Mouse (Mus musculus): ENCODE results near the gene Nemf. TPM values are rescaled to one million over a fixed set of nuclear protein-coding genes. Genes with fewer than 3 reads are reported as not detected.

Nemf gene
- total and polyA plus RNA-seq, 3 experiments, result 34.3 to 56.6 (median 44.9) TPM

DNA sequence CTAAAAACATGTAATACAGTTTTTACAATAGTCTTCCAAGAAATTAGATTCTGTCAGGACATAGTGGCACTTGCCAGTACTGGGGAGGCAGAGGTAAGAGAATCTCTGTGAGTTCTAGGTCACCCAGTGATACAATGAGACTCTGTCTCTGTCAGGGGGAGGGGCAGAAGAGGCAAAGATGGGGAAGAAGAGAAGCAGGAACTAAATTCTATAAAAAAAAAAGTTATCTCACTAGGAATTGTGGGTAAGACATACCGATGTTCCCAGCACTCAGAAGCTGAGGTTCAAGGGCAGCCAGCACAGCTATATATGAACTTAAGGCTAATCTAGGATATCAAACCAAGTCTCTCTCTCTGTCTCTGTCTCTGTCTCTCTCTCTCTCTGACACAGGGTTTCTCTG is 24.8 kb downstream of the Nemf start:
- Histone ChIP-seq H3K9me3 (replicated peaks; ENCODE audit: low read length) (no peaks in the 10 kb centered on the region), H3K36me3 (replicated peaks in 1 of 2; ENCODE audit: control insufficient read depth in 1 of 2, insufficient read depth in 1 of 2, low read length in 1 of 2) (peaks cover 43 to 89% of the 10 kb centered on the region in 2 experiments), H3K79me2 (replicated peaks; ENCODE audit: control insufficient read depth, extremely low read depth, insufficient read depth, poor library complexity, severe bottlenecking) (peaks cover 26% of the 10 kb centered on the region), H3K27ac (ENCODE audit: insufficient read depth, low read depth) (no peak overlapping the region), H3K4me2 (ENCODE audit: insufficient read depth, low read depth, poor library complexity, severe bottlenecking) (no peak overlapping the region), H3K9ac (ENCODE audit: insufficient read depth, low read depth) (no peak overlapping the region), H3K4me3 (replicated peaks in 1 of 3; ENCODE audit: low read depth in 2 of 3, low read length in 2 of 3, poor library complexity in 1 of 3) (no peak overlapping the region), H3K27me3 (replicated peaks) (no peaks in the 10 kb centered on the region), H3K4me1 (ENCODE audit: control insufficient read depth in 1 of 2, insufficient read depth in 2 of 2) (no peaks in the 10 kb centered on the region)
- dilution Hi-C loops (cut with MboI; ENCODE audit: extremely low pct_ligation_motif_present, extremely low pct_unique_long_range_greater_than_20kb, low sequenced_read_pairs), result no loop called here
- in situ Hi-C loops (cut with MboI; ENCODE audit: low pct_ligation_motif_present, low pct_unique_long_range_greater_than_20kb, low sequenced_read_pairs), result no loop called here
- DNase-seq (ENCODE audit: extremely low read depth), result no peak
- TF ChIP-seq ZNF384 (IDR thresholded peaks at IDR 0.05; ENCODE audit: low read depth, low read length), result no peak
- no peak for TF ChIP-seq MAZ (IDR thresholded peaks at IDR 0.05; ENCODE audit: low read depth, low read length)
- no peak for TF ChIP-seq CHD1 (IDR thresholded peaks at IDR 0.05; ENCODE audit: low read depth, low read length)
- TF ChIP-seq BHLHE40 (IDR thresholded peaks at IDR 0.05; ENCODE audit: low read depth, low read length), result no peak
- no peak for TF ChIP-seq ETS1 (conservative IDR thresholded peaks at IDR 0.05; ENCODE audit: low read depth, low read length)
- TF ChIP-seq MAX (IDR thresholded peaks at IDR 0.05; ENCODE audit: low read length), result no peak
- TF ChIP-seq ELF1 (IDR thresholded peaks at IDR 0.05; ENCODE audit: low read depth, low read length), result no peak
- TF ChIP-seq ZKSCAN1 (IDR thresholded peaks at IDR 0.05; ENCODE audit: borderline replicate concordance, low read depth, low read length), result no peak
- TF ChIP-seq SMC3 (IDR thresholded peaks at IDR 0.05; ENCODE audit: low read depth, low read length), result no peak
- no peak for TF ChIP-seq EP300 (IDR thresholded peaks at IDR 0.05; ENCODE audit: low read length)
- no peak for TF ChIP-seq PAX5 (IDR thresholded peaks at IDR 0.05; ENCODE audit: low read length)
- no peak for TF ChIP-seq TCF12 (IDR thresholded peaks at IDR 0.05; ENCODE audit: low read depth, low read length)
- TF ChIP-seq IRF4 (IDR thresholded peaks at IDR 0.05; ENCODE audit: low read depth, low read length), result no peak
- TF ChIP-seq MXI1 (IDR thresholded peaks at IDR 0.05; ENCODE audit: low read depth, low read length), result no peak
- no peak for TF ChIP-seq ZC3H11A (IDR thresholded peaks at IDR 0.05; ENCODE audit: low read depth, low read length)
- no peak for TF ChIP-seq KAT2A (IDR thresholded peaks at IDR 0.05; ENCODE audit: insufficient replicate concordance, low read length)

DNA sequence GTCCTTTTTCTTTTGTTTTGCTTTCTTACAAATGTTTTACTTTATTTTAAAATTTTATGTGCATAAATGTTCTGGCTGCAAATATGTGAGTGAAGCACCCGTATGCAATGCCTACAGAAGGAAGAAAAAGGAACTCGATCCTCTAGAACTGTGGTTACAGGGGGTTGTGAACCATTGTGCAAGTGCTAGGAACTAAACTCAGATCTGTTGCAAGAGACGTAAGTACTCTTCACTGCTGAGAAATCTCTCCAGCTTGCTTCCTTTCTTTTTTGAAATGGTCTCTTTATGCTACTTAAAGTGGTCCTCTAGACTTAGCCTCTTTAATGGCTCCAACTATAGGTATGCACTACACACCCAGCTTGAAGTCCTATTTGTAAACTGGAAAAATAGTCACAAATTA is 25.8 kb downstream of the Nemf start:
- Histone ChIP-seq H3K4me3 (replicated peaks in 1 of 3; ENCODE audit: low read depth in 2 of 3, low read length in 2 of 3, poor library complexity in 1 of 3) (no peak overlapping the region), H3K4me2 (ENCODE audit: insufficient read depth, low read depth, poor library complexity, severe bottlenecking) (no peak overlapping the region), H3K36me3 (replicated peaks in 1 of 2; ENCODE audit: control insufficient read depth in 1 of 2, insufficient read depth in 1 of 2, low read length in 1 of 2) (peaks cover 40 to 87% of the 10 kb centered on the region in 2 experiments), H3K79me2 (replicated peaks; ENCODE audit: control insufficient read depth, extremely low read depth, insufficient read depth, poor library complexity, severe bottlenecking) (peaks cover 22% of the 10 kb centered on the region), H3K9ac (ENCODE audit: insufficient read depth, low read depth) (no peak overlapping the region), H3K4me1 (ENCODE audit: control insufficient read depth in 1 of 2, insufficient read depth in 2 of 2) (no peaks in the 10 kb centered on the region), H3K27me3 (replicated peaks) (no peaks in the 10 kb centered on the region), H3K9me3 (replicated peaks; ENCODE audit: low read length) (no peaks in the 10 kb centered on the region), H3K27ac (ENCODE audit: insufficient read depth, low read depth) (no peak overlapping the region)
- dilution Hi-C loops (cut with MboI; ENCODE audit: extremely low pct_ligation_motif_present, extremely low pct_unique_long_range_greater_than_20kb, low sequenced_read_pairs) (no loop called here), in situ Hi-C loops (cut with MboI; ENCODE audit: low pct_ligation_motif_present, low pct_unique_long_range_greater_than_20kb, low sequenced_read_pairs) (no loop called here)
- TF ChIP-seq JUN (IDR thresholded peaks at IDR 0.05; ENCODE audit: insufficient read depth, low read depth, low read length) (no peak), MAZ (IDR thresholded peaks at IDR 0.05; ENCODE audit: low read depth, low read length) (no peak), TBP (conservative IDR thresholded peaks at IDR 0.05; ENCODE audit: low read depth, low read length) (no peak)
- no peak for DNase-seq (ENCODE audit: extremely low read depth)

Data from CH12.LX (cell line).